10 mouse cellular contexts compared by ENCODE assay signal in the genomic region with DNA sequence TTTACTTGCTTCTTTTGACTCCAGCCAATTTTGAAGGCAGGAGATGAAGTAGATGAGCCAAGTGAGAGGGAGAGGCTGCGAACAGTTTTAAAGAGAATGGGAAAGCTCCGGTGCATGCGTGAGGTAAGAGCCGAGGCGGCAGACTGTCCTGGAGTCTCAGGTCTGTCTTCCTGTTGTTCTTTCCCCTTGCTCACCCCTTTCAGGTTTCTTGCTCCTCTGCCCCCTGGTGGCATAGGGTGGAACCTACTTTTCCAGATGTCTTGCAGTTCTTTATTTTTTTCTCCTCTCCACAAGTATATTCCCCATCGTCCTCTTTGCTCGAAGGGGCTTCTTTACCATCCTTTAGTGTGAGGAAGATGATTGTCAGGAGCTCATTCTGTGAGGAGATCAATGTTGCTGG. TPM values are rescaled to one million over a fixed set of nuclear protein-coding genes. Genes with fewer than 3 reads are reported as not detected.
DNase-seq lines count a peak whose midpoint lies in the region; ATAC-seq and TF ChIP-seq lines count a peak whose summit lies in the region.
"Had no signal": no experiment of that assay in that cellular context is flagged by ENCODE, and none has a peak within 500 bp of the region (broad histone marks: within the 10 kb centered on the region; RNA-seq: fewer than 3 reads in every experiment).

No protein-coding gene starts in this region.

- TF ChIP-seq CTCF in gastrocnemius, adult 2 months (IDR thresholded peaks at IDR 0.05) = peak; percentile 67
- peak; percentile 64; the same call in 1 of the 2 replicates for TF ChIP-seq CTCF in brain, embryonic 14.5 days (IDR thresholded peaks at IDR 0.05; ENCODE audit: borderline replicate concordance, extremely low read depth, insufficient read depth, insufficient read length)

- H3K27ac ChIP-seq in gastrocnemius, adult 2 months = peak overlapping the region; percentile 46; the same call in 1 of the 2 replicates
- H3K27ac ChIP-seq: neural tube, embryonic 12.5 days had no signal

- no peak overlapping the region for H3K4me3 ChIP-seq in gastrocnemius, adult 2 months
- H3K4me3 ChIP-seq: neural tube, embryonic 12.5 days had no signal

- no peak for TF ChIP-seq POLR2A in brain, embryonic 14.5 days (IDR thresholded peaks at IDR 0.05; ENCODE audit: borderline replicate concordance, extremely low read depth, insufficient read depth, insufficient read length, poor library complexity, severe bottlenecking)

- intact Hi-C loops in gastrocnemius, adult 2 months (cut with DNase I) = no loop called here

- peak; percentile 53 for DNase-seq in gastrocnemius, adult 2 months
- DNase-seq in gastrocnemius, postnatal 25 days = no peak
- peak; percentile 30 for DNase-seq in right cerebral cortex, adult 18-20 months
- no peak for DNase-seq in right cerebral cortex, postnatal 36 days (ENCODE audit: low spot score in 2 of 2)
- DNase-seq in brain, embryonic 14.5 days (ENCODE audit: low read depth) = peak; percentile 42
- peak; percentile 34 for DNase-seq in kidney, postnatal 14 days
- DNase-seq in thymus, postnatal 4 days = peak; percentile 82

- ATAC-seq in neutrophil, adult 5-6 weeks (ENCODE audit: extremely low read depth, insufficient number of reproducible peaks, low FRiP score, poor library complexity, severe bottlenecking) = peak; percentile 31; the same call in 1 of the 2 replicates

RNA-seq across cellular contexts. Expression of a gene that starts 15.2 kb away (rescaled TPM):
- total RNA-seq in gastrocnemius, adult 2 months (2021) = under 1 TPM in 1 of 2 experiments, not detected in 1; 0.10 TPM
- total RNA-seq in gastrocnemius, postnatal 25 days (2021) = not detected
- 0.03 and 0.10 TPM in 2 replicates for polyA plus RNA-seq in brain, embryonic 14.5 days (2012; rRNA removed)
- total RNA-seq in neutrophil, adult 5-6 weeks (2017) = 0.86 and 1.2 TPM in 2 replicates
- polyA plus RNA-seq: large intestine, adult 2 months; neural tube, embryonic 12.5 days had no signal

RNA-seq across cellular contexts. Expression of a gene that starts 18.1 kb away (rescaled TPM):
- 10 to 100 TPM; 12.3 to 14.0 TPM for total RNA-seq in gastrocnemius, adult 2 months (2021)
- 10 to 100 TPM in 1 of 2 experiments, 1 to 10 TPM in 1; 9.2 to 10.0 TPM for total RNA-seq in gastrocnemius, postnatal 25 days (2021)
- polyA plus RNA-seq in brain, embryonic 14.5 days (2012; rRNA removed) = 76.5 and 90.4 TPM in 2 replicates
- 38.9 and 42.7 TPM in 2 replicates for total RNA-seq in neutrophil, adult 5-6 weeks (2017)

RNA-seq across cellular contexts. Expression of a gene that starts 24.2 kb away (rescaled TPM):
- total RNA-seq in gastrocnemius, adult 2 months (2021) = 10 to 100 TPM; 16.7 to 18.7 TPM
- total RNA-seq in gastrocnemius, postnatal 25 days (2021) = 10 to 100 TPM; 15.7 to 15.8 TPM
- polyA plus RNA-seq in brain, embryonic 14.5 days (2012; rRNA removed) = 35.0 and 40.6 TPM in 2 replicates
- total RNA-seq in neutrophil, adult 5-6 weeks (2017) = 20.5 and 26.8 TPM in 2 replicates

RNA-seq across cellular contexts. Expression of a gene that starts 56.5 kb away (rescaled TPM):
- 10 to 100 TPM; 20.5 to 25.7 TPM for total RNA-seq in gastrocnemius, adult 2 months (2021)
- 10 to 100 TPM; 17.4 to 18.6 TPM for total RNA-seq in gastrocnemius, postnatal 25 days (2021)
- polyA plus RNA-seq in brain, embryonic 14.5 days (2012; rRNA removed) = 19.4 and 22.6 TPM in 2 replicates
- total RNA-seq in neutrophil, adult 5-6 weeks (2017) = 97.4 and 104 TPM in 2 replicates

RNA-seq across cellular contexts. Expression of a gene that starts 57.3 kb away (rescaled TPM):
- 10 to 100 TPM in 1 of 2 experiments, 1 to 10 TPM in 1; 9.6 to 12.5 TPM for total RNA-seq in gastrocnemius, adult 2 months (2021)
- total RNA-seq in gastrocnemius, postnatal 25 days (2021) = 1 to 10 TPM; 8.0 to 9.4 TPM
- polyA plus RNA-seq in brain, embryonic 14.5 days (2012; rRNA removed) = 17.2 and 22.2 TPM in 2 replicates
- 15.3 and 16.2 TPM in 2 replicates for total RNA-seq in neutrophil, adult 5-6 weeks (2017)

Comparison
In these comparisons a context has a peak if more than half of its experiments do, and no peak if none do; other contexts are left out.
1. DNase-seq: peak in gastrocnemius, adult 2 months (single experiment), right cerebral cortex, adult 18-20 months (single experiment), brain, embryonic 14.5 days (single experiment), kidney, postnatal 14 days (single experiment) and thymus, postnatal 4 days (single experiment); none in gastrocnemius, postnatal 25 days (single experiment) and right cerebral cortex, postnatal 36 days (0 of 2).